Comparison of ENCODE assay signal across 19 mouse cellular contexts in genomic region chr2:173305011-173305410, GRCm38 (mm10).
"Had no signal": no experiment of that assay in that cellular context is flagged by ENCODE, and none has a peak within 500 bp of the region (broad histone marks: within the 10 kb centered on the region; RNA-seq: fewer than 3 reads in every experiment).

No protein-coding gene starts in this region.

- H3K9me3 ChIP-seq: limb, embryonic 10.5 days; liver, embryonic 12.5 days; liver, embryonic 15.5 days; lung, embryonic 15.5 days; midbrain, embryonic 12.5 days had no signal

- H3K9ac ChIP-seq: limb, embryonic 13.5 days; liver, embryonic 12.5 days; liver, embryonic 15.5 days; lung, embryonic 15.5 days; midbrain, embryonic 12.5 days had no signal

- ATAC-seq: liver, embryonic 12.5 days; midbrain, embryonic 16.5 days had no signal

- H3K4me3 ChIP-seq: layer of hippocampus, adult 2 months; limb, embryonic 10.5 days; limb, embryonic 13.5 days; liver, embryonic 12.5 days; liver, embryonic 15.5 days; lung, embryonic 15.5 days; midbrain, embryonic 12.5 days had no signal

- H3K4me2 ChIP-seq: limb, embryonic 13.5 days; liver, embryonic 12.5 days; liver, embryonic 15.5 days; lung, embryonic 15.5 days; midbrain, embryonic 12.5 days had no signal

- H3K36me3 ChIP-seq: limb, embryonic 10.5 days; limb, embryonic 13.5 days; liver, embryonic 12.5 days; liver, embryonic 15.5 days; lung, embryonic 15.5 days; midbrain, embryonic 12.5 days had no signal

- H3K27me3 ChIP-seq: liver, embryonic 15.5 days had no signal

- H3K27ac ChIP-seq: kidney, postnatal 0 days; layer of hippocampus, adult 2 months; limb, embryonic 10.5 days; limb, embryonic 13.5 days; liver, embryonic 12.5 days; liver, embryonic 15.5 days; lung, embryonic 15.5 days; midbrain, embryonic 12.5 days had no signal

- H3K4me1 ChIP-seq: liver, embryonic 12.5 days; liver, embryonic 15.5 days had no signal

- DNase-seq: kidney, postnatal 25 days; layer of hippocampus, adult 9-11 months; liver; lung, adult 18-20 months; lung, postnatal 14 days; lung, postnatal 4 days; retina, postnatal 1 day; right cerebral cortex, postnatal 25 days; thymus, adult 18-20 months; thymus, postnatal 36 days had no signal
